Mouse (Mus musculus) stomach, adult 2 months (tissue): ENCODE results near the gene Slpi. TPM values are rescaled to one million over a fixed set of nuclear protein-coding genes. Genes with fewer than 3 reads are reported as not detected.

Experiments
- polyA plus RNA-seq: library from polyadenylated mRNA; depleted of rRNA; stranded (reverse); fragments of >200 nt; gene quantifications from 2 replicates; pipeline ENCODE4 v1.2.3, GENCODE M21; 2012; rRNA removed

Gene Slpi
- polyA plus RNA-seq: 82.6 and 153 TPM in 2 replicates

DNA sequence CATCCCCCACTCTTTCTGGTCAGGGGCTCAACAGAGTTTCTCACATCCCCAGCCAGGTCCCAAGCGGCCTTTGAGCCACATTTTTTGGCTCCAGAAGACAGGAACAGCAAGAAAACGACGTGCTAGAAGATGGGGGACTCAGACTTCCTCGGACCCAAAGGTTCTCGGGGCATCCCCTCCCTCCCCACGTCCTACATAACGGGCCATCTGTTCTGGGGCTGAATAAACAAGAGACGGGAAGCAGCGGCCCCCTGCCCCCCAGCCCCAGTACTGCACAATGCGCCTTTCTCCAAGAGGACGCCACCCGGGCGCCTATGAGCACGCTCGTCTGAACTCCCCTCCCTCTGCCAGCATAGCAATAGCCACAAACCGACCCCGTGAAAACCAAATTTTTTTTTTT lies at the start of gene Slpi:
Gene Slpi, minus strand, starts transcription at position 76 of the 400 bp plus-strand sequence.

DNA sequence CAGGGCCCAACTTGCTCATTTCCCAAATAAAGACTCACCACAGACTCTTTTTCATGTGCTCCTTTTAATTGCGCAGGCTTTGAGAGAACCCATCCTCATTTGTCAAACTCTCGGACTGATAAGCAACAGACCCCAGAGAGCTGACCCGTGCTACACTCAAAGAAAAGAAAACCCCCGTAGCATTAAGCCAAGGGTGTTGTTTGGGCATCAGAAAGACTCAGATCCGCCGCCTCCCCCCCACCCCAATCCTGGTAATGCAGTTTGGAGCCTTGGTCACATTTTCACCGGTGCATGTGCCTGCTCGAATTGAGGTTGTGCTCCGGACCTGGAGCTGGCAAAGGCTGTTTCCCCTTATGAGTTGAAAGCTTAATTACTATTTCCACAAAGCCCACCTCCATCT lies 16.2 kb upstream of the Slpi start, which contains the start of gene Matn4:
Gene Matn4, minus strand, starts transcription at position 101 of the 400 bp plus-strand sequence.

DNA sequence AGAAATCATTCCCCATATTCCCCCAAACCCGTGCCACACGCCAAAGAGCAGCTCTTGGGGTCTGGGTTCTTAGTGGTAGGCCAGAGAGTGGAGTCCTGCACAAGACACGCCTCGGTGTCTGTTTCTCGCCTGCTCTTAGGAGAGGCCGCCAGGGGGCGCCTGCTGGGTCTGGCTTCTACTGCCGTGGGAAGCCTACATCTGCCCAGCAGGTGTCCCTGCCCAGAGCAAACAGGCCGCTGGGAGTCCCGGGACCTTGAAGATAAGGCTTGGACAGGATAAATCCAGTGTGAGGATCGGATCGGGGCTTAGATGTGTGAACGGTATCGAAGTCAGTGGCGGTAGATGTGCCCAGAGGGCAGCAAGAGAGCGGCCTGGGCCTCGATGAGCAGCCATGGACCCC lies 14.0 kb upstream of the Slpi start, which contains the start of gene Rbpjl:
Gene Rbpjl, plus strand, starts transcription at position 236 of the 400 bp plus-strand sequence.

DNA sequence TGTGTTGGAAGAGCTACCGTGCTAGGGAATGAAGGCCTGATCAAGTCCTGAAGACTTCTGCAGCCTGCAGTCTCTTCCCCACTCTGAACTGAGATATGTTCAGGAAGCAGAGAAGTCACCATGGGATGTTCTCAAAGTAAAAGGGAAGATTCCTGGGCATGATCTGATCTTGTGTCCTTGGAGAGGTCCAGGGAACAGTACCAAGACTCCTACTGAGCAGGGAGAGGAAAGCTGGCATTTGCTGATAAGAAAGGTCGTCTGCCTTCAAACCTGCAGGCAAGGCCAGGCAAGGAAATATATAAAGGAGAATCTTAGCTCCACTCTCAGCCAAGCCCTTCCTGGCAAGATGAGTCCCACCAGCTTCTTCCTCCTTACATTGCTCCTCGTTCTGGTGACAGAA lies 56.5 kb downstream of the Slpi start, which contains the start of gene Svs5:
Gene Svs5, plus strand, starts transcription at position 301 of the 400 bp plus-strand sequence.

DNA sequence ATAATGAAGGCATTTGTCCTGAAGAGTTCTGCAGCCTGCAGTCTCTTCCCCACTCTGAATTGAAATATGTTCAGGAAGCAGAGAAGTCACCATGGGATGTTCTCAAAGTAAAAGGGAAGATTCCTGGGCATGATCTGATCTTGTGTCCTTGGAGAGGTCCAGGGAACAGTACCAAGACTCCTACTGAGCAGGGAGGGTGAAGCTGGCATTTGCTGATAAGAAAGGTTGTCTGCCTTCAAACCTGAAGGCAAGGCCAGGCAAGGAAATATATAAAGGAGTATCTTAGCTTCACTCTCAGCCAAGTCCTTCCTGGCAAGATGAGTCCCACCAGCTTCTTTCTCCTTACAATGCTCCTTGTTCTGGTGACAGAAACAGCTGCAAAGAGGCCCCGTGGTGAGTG lies 72.4 kb downstream of the Slpi start, which contains the start of gene Svs6:
Gene Svs6, plus strand, starts transcription at position 301 of the 400 bp plus-strand sequence.

Other genes starting within 250 kb of the Slpi start
- 0.08 and 0.40 TPM in 2 replicates for gene Kcns1, start 218.0 kb downstream of the Slpi start, polyA plus RNA-seq
- gene Wfdc5, start 206.4 kb downstream of the Slpi start, polyA plus RNA-seq: 10.8 and 14.8 TPM in 2 replicates
- 2.2 and 4.7 TPM in 2 replicates for gene Wfdc12, start 198.5 kb downstream of the Slpi start, polyA plus RNA-seq
- not detected in 2 replicates for gene Wfdc15a, start 189.0 kb downstream of the Slpi start, polyA plus RNA-seq
- 1.7 TPM in 1 of 2 replicates, not detected in the other for gene Wfdc15b, start 167.4 kb downstream of the Slpi start, polyA plus RNA-seq
- gene Svs2, start 150.6 kb downstream of the Slpi start, polyA plus RNA-seq: not detected in 2 replicates
- gene Svs3b, start 132.5 kb downstream of the Slpi start, polyA plus RNA-seq: not detected in 2 replicates
- not detected in 2 replicates for gene Svs4, start 110.6 kb downstream of the Slpi start, polyA plus RNA-seq
- not detected in 2 replicates for gene Svs3a, start 99.8 kb downstream of the Slpi start, polyA plus RNA-seq
- gene Svs6, start 72.3 kb downstream of the Slpi start, polyA plus RNA-seq: not detected in 2 replicates
- not detected in 2 replicates for gene Svs5, start 56.4 kb downstream of the Slpi start, polyA plus RNA-seq
- gene Rbpjl, start 14.0 kb upstream of the Slpi start, polyA plus RNA-seq: 3.5 and 6.9 TPM in 2 replicates
- gene Matn4, start 16.1 kb upstream of the Slpi start, polyA plus RNA-seq: 0.78 and 1.2 TPM in 2 replicates
- 34.9 and 37.0 TPM in 2 replicates for gene Sdc4, start 54.8 kb upstream of the Slpi start, polyA plus RNA-seq
- 71.4 and 132 TPM in 2 replicates for gene Sys1, start 67.9 kb upstream of the Slpi start, polyA plus RNA-seq
- 31.3 and 46.5 TPM in 2 replicates for gene Gm20458, start 71.9 kb upstream of the Slpi start, polyA plus RNA-seq
- gene Trp53tg5, start 84.6 kb upstream of the Slpi start, polyA plus RNA-seq: not detected in 2 replicates
- 27.2 and 65.5 TPM in 2 replicates for gene Dbndd2, start 97.0 kb upstream of the Slpi start, polyA plus RNA-seq
- 90.3 and 138 TPM in 2 replicates for gene Pigt, start 108.4 kb upstream of the Slpi start, polyA plus RNA-seq
- 41.0 and 51.1 TPM in 2 replicates for gene Wfdc2, start 173.3 kb upstream of the Slpi start, polyA plus RNA-seq
- gene Spint3, start 184.4 kb upstream of the Slpi start, polyA plus RNA-seq: 0.43 TPM in 1 of 2 replicates, not detected in the other
- gene Wfdc6a, start 196.4 kb upstream of the Slpi start, polyA plus RNA-seq: 0.08 and 0.14 TPM in 2 replicates
- 0.19 TPM in 1 of 2 replicates, not detected in the other for gene Eppin, start 204.5 kb upstream of the Slpi start, polyA plus RNA-seq
- 0.11 TPM in 1 of 2 replicates, not detected in the other for gene Wfdc6b, start 224.4 kb upstream of the Slpi start, polyA plus RNA-seq
- gene Wfdc8, start 224.5 kb upstream of the Slpi start, polyA plus RNA-seq: 0.26 TPM in 1 of 2 replicates, not detected in the other
- gene Wfdc16, start 249.7 kb upstream of the Slpi start, polyA plus RNA-seq: 0.09 TPM in 1 of 2 replicates, not detected in the other